Mouse (Mus musculus): ENCODE measurements around the gene Rad21l.

DNA sequence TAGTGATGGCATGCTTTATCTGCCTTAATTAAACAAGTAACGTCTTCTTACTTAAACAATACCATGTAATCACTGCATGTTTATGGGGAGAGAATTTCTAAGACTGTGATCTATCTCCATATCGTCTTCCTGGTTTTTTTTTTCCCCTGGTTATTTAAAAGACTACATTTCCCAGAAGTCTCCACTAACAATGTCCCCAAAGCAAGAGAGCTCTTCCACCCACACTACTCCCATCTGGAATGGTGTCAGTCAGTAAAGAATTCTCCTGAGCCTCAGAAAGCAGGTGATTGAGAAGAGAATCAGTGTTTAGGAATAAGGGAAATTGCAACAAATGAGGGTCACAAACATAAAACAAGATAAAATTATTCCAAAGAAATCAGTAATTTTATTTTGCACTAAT is 33.4 kb downstream of the Rad21l start:
- TF ChIP-seq CTCF (IDR thresholded peaks at IDR 0.05; ENCODE audit: borderline replicate concordance, insufficient read depth, low read depth, low read length), result no peak
- TF ChIP-seq POLR2A (IDR thresholded peaks at IDR 0.05; ENCODE audit: borderline replicate concordance, insufficient read depth, low read length), result no peak
